Mouse (Mus musculus) ovary, postnatal 10 days (tissue): ENCODE measurements around the gene Taf5l.

ENCODE experiments used
- DNase-seq: peaks from one replicate; pipeline ENCODE4 v3.0.0; 2022; ENCODE audit warnings: low spot score

Gene Taf5l

GRCm38 (mm10) chr8:123960056-123960455 lies 61.1 kb downstream of the Taf5l start:
- DNase-seq = no peak

GRCm38 (mm10) chr8:123959473-123959872 lies 61.7 kb downstream of the Taf5l start:
- no peak for DNase-seq

GRCm38 (mm10) chr8:123958130-123958529 lies 63.1 kb downstream of the Taf5l start:
- DNase-seq = no peak

GRCm38 (mm10) chr8:123954246-123954645 lies 67.0 kb downstream of the Taf5l start:
- DNase-seq = no peak

GRCm38 (mm10) chr8:123953686-123954085 lies 67.5 kb downstream of the Taf5l start:
- DNase-seq = no peak

- DNase-seq = no peak
These were observed 71.0 kb downstream of the Taf5l start for GRCm38 (mm10) chr8:123950077-123950802.

- no peak for DNase-seq
These were observed 71.6 kb downstream of the Taf5l start for GRCm38 (mm10) chr8:123949686-123949986.

GRCm38 (mm10) chr8:123948942-123949685 lies 72.1 kb downstream of the Taf5l start, which contains the start of gene Nup133:
Nup133 (minus strand) TSS chr8:123949265.
- DNase-seq = peak; percentile 98
